Mouse (Mus musculus) brain, embryonic 14.5 days (tissue): ENCODE results near the gene Zfhx3.

Experiments
- CTCF ChIP-seq: fragments of 200-500 bp; IDR thresholded peaks from 2 replicates; pipeline ENCODE4 v1.5.1; 2012; ENCODE audit warnings: inconsistent platforms, mild to moderate bottlenecking, moderate library complexity, borderline replicate concordance; ENCODE audit not compliant: insufficient read depth, insufficient read length; ENCODE audit errors: extremely low read depth
- POLR2A ChIP-seq: fragments of 200-500 bp; IDR thresholded peaks from 2 replicates; pipeline ENCODE4 v1.6.1; 2012; ENCODE audit warnings: mild to moderate bottlenecking, inconsistent platforms, borderline replicate concordance; ENCODE audit not compliant: poor library complexity, insufficient read depth, insufficient read length, severe bottlenecking; ENCODE audit errors: extremely low read depth

DNA sequence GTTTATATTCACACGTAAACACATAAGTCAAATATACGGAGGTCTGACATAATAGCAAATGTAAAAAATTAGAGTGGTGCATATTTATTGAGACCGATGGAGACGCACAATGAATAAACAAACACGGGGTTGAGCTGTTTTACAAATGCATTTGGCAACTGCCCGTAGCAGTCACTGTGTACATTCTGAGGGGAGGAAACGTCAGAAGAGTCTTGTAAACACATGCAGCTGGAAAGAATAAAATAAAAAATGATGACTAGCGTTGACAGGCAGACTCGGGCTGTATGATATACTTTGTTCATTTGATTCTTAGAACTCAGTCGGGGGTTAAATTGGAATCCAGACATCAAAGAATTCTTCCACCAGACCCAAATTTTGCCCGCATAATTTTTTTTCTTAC is 18.0 kb downstream of the Zfhx3 start:
- TF ChIP-seq POLR2A (no peak), CTCF (no peak)
